Mouse (Mus musculus) B cell, adult (primary cell): ENCODE measurements around the gene Polr2g. TPM values are rescaled to one million over a fixed set of nuclear protein-coding genes. Genes with fewer than 3 reads are reported as not detected.

Experiments used
- total RNA-seq: library from RNA; stranded (reverse); gene quantifications from 4 replicates; pipeline ENCODE4 v1.2.4, GENCODE M21; 2023; ENCODE audit not compliant: inconsistent age

Polr2g gene
- 59.9 to 73.9 TPM (median 64.1 TPM) in 4 replicates for total RNA-seq

GRCm38 (mm10) chr19:8798264-8798946 lies at the start of gene Polr2g:
TSS of gene Polr2g (minus strand) at chr19:8798577.

GRCm38 (mm10) chr19:8839103-8839907 lies 40.9 kb upstream of the Polr2g start, which contains the start of gene Gng3:
TSS of gene Gng3 (minus strand) at chr19:8839194.

GRCm38 (mm10) chr19:8837251-8837791 lies 38.9 kb upstream of the Polr2g start, which contains the start of gene Bscl2:
TSS of gene Bscl2 (plus strand) at chr19:8837467.

GRCm38 (mm10) chr19:8829660-8830059 lies 31.3 kb upstream of the Polr2g start, which contains the start of gene AC129217.1:
TSS of gene AC129217.1 (plus strand) at chr19:8829773.

GRCm38 (mm10) chr19:8819596-8820423 lies 21.4 kb upstream of the Polr2g start, which contains the start of gene Hnrnpul2:
TSS of gene Hnrnpul2 (plus strand) at chr19:8820010.

GRCm38 (mm10) chr19:8818801-8819595 lies 20.6 kb upstream of the Polr2g start, which contains the start of gene Ttc9c:
TSS of gene Ttc9c (minus strand) at chr19:8819333.

GRCm38 (mm10) chr19:8802130-8802821 lies 3.9 kb upstream of the Polr2g start, which contains the start of gene Zbtb3:
TSS of gene Zbtb3 (plus strand) at chr19:8802555.

GRCm38 (mm10) chr19:8786008-8786781 lies 12.2 kb downstream of the Polr2g start, which contains the start of gene Taf6l:
TSS of gene Taf6l (minus strand) at chr19:8786417.

GRCm38 (mm10) chr19:8774086-8774835 lies 24.1 kb downstream of the Polr2g start, which contains the start of gene Tmem179b:
TSS of gene Tmem179b (minus strand) at chr19:8774467.

GRCm38 (mm10) chr19:8770567-8771270 lies 27.7 kb downstream of the Polr2g start, which contains the start of gene Tmem223:
TSS of gene Tmem223 (plus strand) at chr19:8770996.

GRCm38 (mm10) chr19:8756635-8757387 lies 41.6 kb downstream of the Polr2g start, which contains the start of gene Nxf1:
TSS of gene Nxf1 (plus strand) at chr19:8757073.

Other genes with a start within 250 kb of the Polr2g start
- not detected in 4 replicates for gene Slc22a8, start 207.3 kb downstream of the Polr2g start, total RNA-seq
- gene Slc22a6, start 180.5 kb downstream of the Polr2g start, total RNA-seq: not detected in 4 replicates
- not detected in 4 replicates for gene Chrm1, start 134.8 kb downstream of the Polr2g start, total RNA-seq
- gene Slc3a2, start 75.2 kb downstream of the Polr2g start, total RNA-seq: 215 to 230 TPM (median 221 TPM) in 4 replicates
- gene Wdr74, start 62.8 kb downstream of the Polr2g start, total RNA-seq: 66.4 to 86.6 TPM (median 70.6 TPM) in 4 replicates
- 4.2 to 4.8 TPM (median 4.5 TPM) in 4 replicates for gene 1700092M07Rik, start 57.9 kb downstream of the Polr2g start, total RNA-seq
- 209 to 258 TPM (median 241 TPM) in 4 replicates for gene Stx5a, start 57.2 kb downstream of the Polr2g start, total RNA-seq
- gene Nxf1, start 41.5 kb downstream of the Polr2g start, total RNA-seq: 374 to 413 TPM (median 398 TPM) in 4 replicates
- 28.8 to 38.3 TPM (median 33.5 TPM) in 4 replicates for gene Tmem223, start 27.6 kb downstream of the Polr2g start, total RNA-seq
- 70.3 to 85.2 TPM (median 76.3 TPM) in 4 replicates for gene Tmem179b, start 24.1 kb downstream of the Polr2g start, total RNA-seq
- 18.7 to 25.0 TPM (median 24.5 TPM) in 4 replicates for gene Taf6l, start 12.2 kb downstream of the Polr2g start, total RNA-seq
- 1.1 to 2.0 TPM (median 1.6 TPM) in 4 replicates for gene Zbtb3, start 4.0 kb upstream of the Polr2g start, total RNA-seq
- 29.7 to 34.2 TPM (median 31.8 TPM) in 4 replicates for gene Ttc9c, start 20.8 kb upstream of the Polr2g start, total RNA-seq
- gene Hnrnpul2, start 21.4 kb upstream of the Polr2g start, total RNA-seq: 114 to 120 TPM (median 118 TPM) in 4 replicates
- gene AC129217.1, start 31.2 kb upstream of the Polr2g start, total RNA-seq: 9.1 to 16.6 TPM (median 9.7 TPM) in 4 replicates
- 46.7 to 50.3 TPM (median 48.0 TPM) in 4 replicates for gene Bscl2, start 38.9 kb upstream of the Polr2g start, total RNA-seq
- gene Gng3, start 40.6 kb upstream of the Polr2g start, total RNA-seq: not detected in 4 replicates
- gene Lrrn4cl, start 52.2 kb upstream of the Polr2g start, total RNA-seq: 0.54 to 0.93 TPM (median 0.74 TPM) in 4 replicates
- 131 to 153 TPM (median 146 TPM) in 4 replicates for gene Ubxn1, start 72.9 kb upstream of the Polr2g start, total RNA-seq
- 20.4 to 22.0 TPM (median 20.8 TPM) in 4 replicates for gene Uqcc3, start 82.3 kb upstream of the Polr2g start, total RNA-seq
- gene Lbhd1, start 85.2 kb upstream of the Polr2g start, total RNA-seq: 5.8 to 25.1 TPM (median 14.5 TPM) in 4 replicates
- gene Gm49403, start 85.4 kb upstream of the Polr2g start, total RNA-seq: not detected in 4 replicates
- 37.3 to 46.2 TPM (median 41.3 TPM) in 4 replicates for gene 1810009A15Rik, start 90.3 kb upstream of the Polr2g start, total RNA-seq
- 3.4 to 6.4 TPM in 2 of 4 replicates, not detected in the others for gene Gm49416, start 90.3 kb upstream of the Polr2g start, total RNA-seq
- gene Ints5, start 94.4 kb upstream of the Polr2g start, total RNA-seq: 17.3 to 21.1 TPM (median 20.2 TPM) in 4 replicates
- 154 to 162 TPM (median 156 TPM) in 4 replicates for gene Ganab, start 99.5 kb upstream of the Polr2g start, total RNA-seq
- gene B3gat3, start 121.8 kb upstream of the Polr2g start, total RNA-seq: 64.7 to 70.7 TPM (median 65.6 TPM) in 4 replicates
- gene Rom1, start 130.8 kb upstream of the Polr2g start, total RNA-seq: 3.7 to 4.9 TPM (median 4.3 TPM) in 4 replicates
- 81.6 to 99.9 TPM (median 83.4 TPM) in 4 replicates for gene Eml3, start 131.0 kb upstream of the Polr2g start, total RNA-seq
- 194 to 213 TPM (median 202 TPM) in 4 replicates for gene Mta2, start 143.3 kb upstream of the Polr2g start, total RNA-seq
- gene Tut1, start 155.3 kb upstream of the Polr2g start, total RNA-seq: 41.4 to 46.3 TPM (median 43.1 TPM) in 4 replicates
- 498 to 534 TPM (median 511 TPM) in 4 replicates for gene Eef1g, start 168.5 kb upstream of the Polr2g start, total RNA-seq
- gene Ahnak, start 190.7 kb upstream of the Polr2g start, total RNA-seq: 110 to 155 TPM (median 141 TPM) in 4 replicates